In genomic region chr5:38091046-38091965, GRCm38 (mm10) we compare ENCODE assay signal across 10 mouse cellular contexts. TPM values are rescaled to one million over a fixed set of nuclear protein-coding genes. Genes with fewer than 3 reads are reported as not detected.
DNase-seq lines count a peak whose midpoint lies in the region; ATAC-seq and TF ChIP-seq lines count a peak whose summit lies in the region.
"Had no signal": no experiment of that assay in that cellular context is flagged by ENCODE, and none has a peak within 500 bp of the region (broad histone marks: within the 10 kb centered on the region; RNA-seq: fewer than 3 reads in every experiment).

No protein-coding gene starts in this region.

- H3K27ac ChIP-seq in hindbrain, embryonic 14.5 days: no peak overlapping the region
- no peak overlapping the region for H3K27ac ChIP-seq in hindbrain, embryonic 13.5 days
- H3K27ac ChIP-seq in intestine, postnatal 0 days (ENCODE audit: low read depth, low read length): no peak overlapping the region
- H3K27ac ChIP-seq in midbrain, embryonic 14.5 days (replicated peaks; ENCODE audit: low read depth, low read length): no peak overlapping the region
- H3K27ac ChIP-seq: embryonic facial prominence, embryonic 15.5 days; lung, embryonic 15.5 days had no signal

- H3K4me2 ChIP-seq in hindbrain, embryonic 14.5 days (replicated peaks): no peak overlapping the region
- H3K4me2 ChIP-seq in hindbrain, embryonic 13.5 days: no peak overlapping the region
- H3K4me2 ChIP-seq in intestine, postnatal 0 days (replicated peaks; ENCODE audit: low read depth): no peak overlapping the region
- no peak overlapping the region for H3K4me2 ChIP-seq in midbrain, embryonic 14.5 days (ENCODE audit: low read length)
- H3K4me2 ChIP-seq: embryonic facial prominence, embryonic 15.5 days; lung, embryonic 15.5 days had no signal

- peak; percentile 86 for TF ChIP-seq CTCF in intestine, postnatal 0 days (IDR thresholded peaks at IDR 0.05; ENCODE audit: low read depth)

- no peak overlapping the region for H3K9ac ChIP-seq in hindbrain, embryonic 14.5 days
- no peak overlapping the region for H3K9ac ChIP-seq in hindbrain, embryonic 13.5 days
- no peak overlapping the region for H3K9ac ChIP-seq in intestine, postnatal 0 days (ENCODE audit: low read depth, low read length)
- no peak overlapping the region for H3K9ac ChIP-seq in midbrain, embryonic 14.5 days (replicated peaks; ENCODE audit: low read length)
- H3K9ac ChIP-seq: embryonic facial prominence, embryonic 15.5 days; lung, embryonic 15.5 days had no signal

- no peak overlapping the region for H3K4me3 ChIP-seq in hindbrain, embryonic 14.5 days (replicated peaks; ENCODE audit: low read length)
- no peak overlapping the region for H3K4me3 ChIP-seq in hindbrain, embryonic 13.5 days
- H3K4me3 ChIP-seq in intestine, postnatal 0 days (ENCODE audit: low read depth, low read length): no peak overlapping the region
- no peak overlapping the region for H3K4me3 ChIP-seq in midbrain, embryonic 14.5 days (replicated peaks; ENCODE audit: low read depth, low read length)
- H3K4me3 ChIP-seq: embryonic facial prominence, embryonic 15.5 days; lung, embryonic 15.5 days had no signal

- H3K36me3 ChIP-seq in hindbrain, embryonic 14.5 days (replicated peaks; ENCODE audit: control insufficient read depth, insufficient read depth): no peaks in the 10 kb centered on the region
- no peaks in the 10 kb centered on the region for H3K36me3 ChIP-seq in hindbrain, embryonic 13.5 days
- no peaks in the 10 kb centered on the region for H3K36me3 ChIP-seq in intestine, postnatal 0 days (ENCODE audit: control insufficient read depth, insufficient read depth)
- no peaks in the 10 kb centered on the region for H3K36me3 ChIP-seq in midbrain, embryonic 14.5 days (ENCODE audit: control insufficient read depth, insufficient read depth, low read length)
- H3K36me3 ChIP-seq: embryonic facial prominence, embryonic 15.5 days; lung, embryonic 15.5 days had no signal

- no peaks in the 10 kb centered on the region for H3K27me3 ChIP-seq in hindbrain, embryonic 14.5 days (ENCODE audit: control insufficient read depth, insufficient read depth, low read length)
- H3K27me3 ChIP-seq in hindbrain, embryonic 13.5 days: no peaks in the 10 kb centered on the region
- H3K27me3 ChIP-seq in intestine, postnatal 0 days (replicated peaks; ENCODE audit: control insufficient read depth, insufficient read depth, low read length): no peaks in the 10 kb centered on the region
- H3K27me3 ChIP-seq in midbrain, embryonic 14.5 days (ENCODE audit: control insufficient read depth, insufficient read depth, low read length): no peaks in the 10 kb centered on the region
- H3K27me3 ChIP-seq: embryonic facial prominence, embryonic 15.5 days; lung, embryonic 15.5 days had no signal

- 68% methylated on average over 8 of the region's 8 CpGs for WGBS in hindbrain, embryonic 14.5 days
- WGBS in hindbrain, embryonic 13.5 days: 76% methylated on average over 8 of the region's 8 CpGs
- 74% methylated on average over 8 of the region's 8 CpGs for WGBS in intestine, postnatal 0 days
- WGBS in midbrain, embryonic 14.5 days: 76% methylated on average over 8 of the region's 8 CpGs

- ATAC-seq in hindbrain, embryonic 14.5 days (ENCODE audit: low FRiP score): 0 out of 2 replicates have a peak, but pooled peaks have one; percentile 28
- no peak for ATAC-seq in hindbrain, embryonic 13.5 days (ENCODE audit: low FRiP score)
- ATAC-seq in intestine, postnatal 0 days: no peak
- ATAC-seq in midbrain, embryonic 14.5 days (ENCODE audit: low FRiP score, low TSS enrichment): no peak

- no peaks in the 10 kb centered on the region for H3K9me3 ChIP-seq in hindbrain, embryonic 14.5 days (ENCODE audit: control insufficient read depth, low read length)
- no peaks in the 10 kb centered on the region for H3K9me3 ChIP-seq in hindbrain, embryonic 13.5 days
- H3K9me3 ChIP-seq in intestine, postnatal 0 days (ENCODE audit: control insufficient read depth): no peaks in the 10 kb centered on the region
- H3K9me3 ChIP-seq in midbrain, embryonic 14.5 days (ENCODE audit: control insufficient read depth, low read length): no peaks in the 10 kb centered on the region
- H3K9me3 ChIP-seq: embryonic facial prominence, embryonic 15.5 days; lung, embryonic 15.5 days had no signal

- no peaks in the 10 kb centered on the region for H3K4me1 ChIP-seq in hindbrain, embryonic 14.5 days (replicated peaks; ENCODE audit: control insufficient read depth, insufficient read depth, low read length)
- H3K4me1 ChIP-seq in hindbrain, embryonic 13.5 days (replicated peaks): peaks cover 9% of the 10 kb centered on the region
- no peaks in the 10 kb centered on the region for H3K4me1 ChIP-seq in intestine, postnatal 0 days (replicated peaks; ENCODE audit: control insufficient read depth, insufficient read depth, low read length)
- no peaks in the 10 kb centered on the region for H3K4me1 ChIP-seq in midbrain, embryonic 14.5 days (ENCODE audit: control insufficient read depth, insufficient read depth, low read length)
- H3K4me1 ChIP-seq: embryonic facial prominence, embryonic 15.5 days; lung, embryonic 15.5 days had no signal

- DNase-seq in hindbrain, embryonic 14.5 days (ENCODE audit: low spot score): peak; percentile 82
- DNase-seq in urinary bladder, postnatal 14 days (ENCODE audit: low spot score): peak; percentile 23
- DNase-seq in urinary bladder, postnatal 10 days (ENCODE audit: low spot score): no peak
- DNase-seq in cerebellum, postnatal 10 days: peak; percentile 65 to 82
- peak; percentile 88 for DNase-seq in midbrain, embryonic 14.5 days
- no peak for DNase-seq in thymus, postnatal 25 days

RNA-seq across cellular contexts. Expression of gene Stx18, which starts 52.8 kb away (rescaled TPM):
- 35.1 and 38.5 TPM in 2 replicates for polyA plus RNA-seq in hindbrain, embryonic 14.5 days (2014; fragmentation: Nextera tagmentation; extraction: Ambion mirVana)
- 35.7 and 37.1 TPM in 2 replicates for polyA plus RNA-seq in hindbrain, embryonic 13.5 days (2015; fragmentation: Nextera tagmentation; extraction: Ambion mirVana)
- 21.7 and 22.4 TPM in 2 replicates for polyA plus RNA-seq in intestine, postnatal 0 days (2015; fragmentation: Nextera tagmentation; extraction: Ambion mirVana)
- polyA plus RNA-seq in midbrain, embryonic 14.5 days (2014; fragmentation: Nextera tagmentation; extraction: Ambion mirVana): 29.5 and 33.2 TPM in 2 replicates

Comparison
In these comparisons a context has a peak if more than half of its experiments do, and no peak if none do; other contexts are left out.
1. DNase-seq: peak in hindbrain, embryonic 14.5 days (single experiment), urinary bladder, postnatal 14 days (single experiment), cerebellum, postnatal 10 days (2 of 2) and midbrain, embryonic 14.5 days (single experiment); none in urinary bladder, postnatal 10 days (single experiment) and thymus, postnatal 25 days (single experiment).